Mouse (Mus musculus): ENCODE results near the gene Dnpep.

DNA sequence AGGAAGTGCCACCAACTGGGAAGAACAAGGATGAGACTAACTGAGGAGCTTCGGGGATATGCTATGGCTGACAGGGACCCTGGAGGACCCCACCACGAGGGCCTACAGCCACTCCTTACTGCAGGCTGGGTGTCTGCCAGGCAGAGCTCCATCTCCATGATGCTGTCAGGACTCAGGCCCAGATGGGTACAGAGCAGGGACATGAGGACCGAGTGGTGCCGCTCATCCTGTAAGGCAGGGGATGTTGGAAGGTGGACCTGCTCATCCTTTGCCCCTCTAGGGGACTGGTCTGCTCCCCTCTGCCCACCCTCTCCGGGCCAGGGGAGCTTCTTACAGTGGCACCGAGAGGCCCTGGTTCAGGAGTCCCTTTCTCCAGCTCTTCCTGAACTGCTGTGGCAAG lies 2.8 kb downstream of the Dnpep start:
- no peak for TF ChIP-seq CTCF (IDR thresholded peaks at IDR 0.05; ENCODE audit: insufficient read depth, low read length)
- TF ChIP-seq POLR2A (IDR thresholded peaks at IDR 0.05; ENCODE audit: borderline replicate concordance, extremely low read depth, low read depth, low read length) = no peak

Data from lung, adult 2 months (tissue).